Mouse (Mus musculus): ENCODE measurements around the gene Cbx3. TPM values are rescaled to one million over a fixed set of nuclear protein-coding genes. Genes with fewer than 3 reads are reported as not detected.
A peak's percentile ranks its signal among the peaks of the same experiment; 100 is the strongest.

The Cbx3 gene
- polyA plus RNA-seq (2012; rRNA removed), result 20.5 and 24.4 TPM in 2 replicates

- H3K4me1 ChIP-seq (replicated peaks; ENCODE audit: control insufficient read depth, insufficient read depth, low read length), result peaks cover 7% of the 10 kb centered on the region
- DNase-seq, result peak; percentile 87
- peak within 1 kb of the TSS; percentile 95 for H3K27ac ChIP-seq (ENCODE audit: control insufficient read depth, insufficient read depth, low read length)
- H3K27me3 ChIP-seq (ENCODE audit: control insufficient read depth, insufficient read depth, low read length), result no peaks in the 10 kb centered on the region
- TF ChIP-seq POLR2A (IDR thresholded peaks at IDR 0.05; ENCODE audit: control insufficient read depth, extremely low read depth, insufficient read depth, low read length, poor library complexity) (peak; percentile 41; the same call in 1 of the 2 replicates), CTCF (IDR thresholded peaks at IDR 0.05; ENCODE audit: borderline replicate concordance, control insufficient read depth, extremely low read depth, insufficient read depth, low read length, poor library complexity) (peak; percentile 41; the same call in 1 of the 2 replicates)
- H3K4me3 ChIP-seq (ENCODE audit: control insufficient read depth, insufficient read depth, low read length), result peak within 1 kb of the TSS; percentile 90
- H3K36me3 ChIP-seq (ENCODE audit: control insufficient read depth, insufficient read depth, low read length), result peaks cover 34% of the 10 kb centered on the region
- WGBS, result under 1% methylated on average over 89 of the region's 99 CpGs
Observed at GRCm38 (mm10) chr6:51470311-51471178, at the start of gene Cbx3. Gene Cbx3 (plus strand): TSS chr6:51470360.

- DNase-seq, result no peak
- WGBS, result 68% methylated on average over 11 of the region's 11 CpGs
- H3K27me3 ChIP-seq (ENCODE audit: control insufficient read depth, insufficient read depth, low read length), result no peaks in the 10 kb centered on the region
- no peak overlapping the region for H3K27ac ChIP-seq (ENCODE audit: control insufficient read depth, insufficient read depth, low read length)
- no peak for TF ChIP-seq CTCF (IDR thresholded peaks at IDR 0.05; ENCODE audit: borderline replicate concordance, control insufficient read depth, extremely low read depth, insufficient read depth, low read length, poor library complexity)
- TF ChIP-seq POLR2A (IDR thresholded peaks at IDR 0.05; ENCODE audit: control insufficient read depth, extremely low read depth, insufficient read depth, low read length, poor library complexity), result no peak
- no peaks in the 10 kb centered on the region for H3K36me3 ChIP-seq (ENCODE audit: control insufficient read depth, insufficient read depth, low read length)
- H3K4me3 ChIP-seq (ENCODE audit: control insufficient read depth, insufficient read depth, low read length), result no peak overlapping the region
- 0 out of 2 replicates have a peak, but pooled peaks cover 2% of the 10 kb centered on the region for H3K4me1 ChIP-seq (replicated peaks; ENCODE audit: control insufficient read depth, insufficient read depth, low read length)
Observed at GRCm38 (mm10) chr6:51423466-51424122, 46.6 kb upstream of the Cbx3 start.

- Histone ChIP-seq H3K27ac (ENCODE audit: control insufficient read depth, insufficient read depth, low read length) (no peak overlapping the region), H3K36me3 (ENCODE audit: control insufficient read depth, insufficient read depth, low read length) (no peaks in the 10 kb centered on the region), H3K27me3 (ENCODE audit: control insufficient read depth, insufficient read depth, low read length) (no peaks in the 10 kb centered on the region), H3K4me1 (replicated peaks; ENCODE audit: control insufficient read depth, insufficient read depth, low read length) (0 out of 2 replicates have a peak, but pooled peaks cover 2% of the 10 kb centered on the region), H3K4me3 (ENCODE audit: control insufficient read depth, insufficient read depth, low read length) (no peak overlapping the region)
- TF ChIP-seq CTCF (IDR thresholded peaks at IDR 0.05; ENCODE audit: borderline replicate concordance, control insufficient read depth, extremely low read depth, insufficient read depth, low read length, poor library complexity), result no peak
- no peak for TF ChIP-seq POLR2A (IDR thresholded peaks at IDR 0.05; ENCODE audit: control insufficient read depth, extremely low read depth, insufficient read depth, low read length, poor library complexity)
- WGBS, result 98% methylated on average over 2 of the region's 2 CpGs
- DNase-seq, result no peak
Observed at GRCm38 (mm10) chr6:51424537-51424936, 45.6 kb upstream of the Cbx3 start.

- Histone ChIP-seq H3K27me3 (ENCODE audit: control insufficient read depth, insufficient read depth, low read length) (peaks cover 2% of the 10 kb centered on the region; the same call in 1 of the 2 replicates), H3K4me1 (replicated peaks; ENCODE audit: control insufficient read depth, insufficient read depth, low read length) (peaks cover 11% of the 10 kb centered on the region; the same call in 1 of the 2 replicates), H3K27ac (ENCODE audit: control insufficient read depth, insufficient read depth, low read length) (no peak within 1 kb of the TSS), H3K36me3 (ENCODE audit: control insufficient read depth, insufficient read depth, low read length) (no peaks in the 10 kb centered on the region), H3K4me3 (ENCODE audit: control insufficient read depth, insufficient read depth, low read length) (peak within 1 kb of the TSS; percentile 53)
- peak; percentile 72 for DNase-seq
- WGBS, result 1% methylated on average over 73 of the region's 74 CpGs
- TF ChIP-seq CTCF (IDR thresholded peaks at IDR 0.05; ENCODE audit: borderline replicate concordance, control insufficient read depth, extremely low read depth, insufficient read depth, low read length, poor library complexity) (no peak), POLR2A (IDR thresholded peaks at IDR 0.05; ENCODE audit: control insufficient read depth, extremely low read depth, insufficient read depth, low read length, poor library complexity) (no peak)
Observed at GRCm38 (mm10) chr6:51432535-51433397, 37.4 kb upstream of the Cbx3 start, which contains the start of gene Nfe2l3. Gene Nfe2l3 (plus strand): TSS chr6:51432670.

GRCm38 (mm10) chr6:51434270-51434669 is 35.9 kb upstream of the Cbx3 start:
- Histone ChIP-seq H3K4me1 (replicated peaks; ENCODE audit: control insufficient read depth, insufficient read depth, low read length) (peaks cover 11% of the 10 kb centered on the region; the same call in 1 of the 2 replicates), H3K36me3 (ENCODE audit: control insufficient read depth, insufficient read depth, low read length) (no peaks in the 10 kb centered on the region), H3K27me3 (ENCODE audit: control insufficient read depth, insufficient read depth, low read length) (peaks cover 2% of the 10 kb centered on the region; the same call in 1 of the 2 replicates), H3K4me3 (ENCODE audit: control insufficient read depth, insufficient read depth, low read length) (no peak overlapping the region), H3K27ac (ENCODE audit: control insufficient read depth, insufficient read depth, low read length) (no peak overlapping the region)
- DNase-seq, result no peak
- 67% methylated on average over 7 of the region's 7 CpGs for WGBS
- TF ChIP-seq CTCF (IDR thresholded peaks at IDR 0.05; ENCODE audit: borderline replicate concordance, control insufficient read depth, extremely low read depth, insufficient read depth, low read length, poor library complexity), result no peak
- no peak for TF ChIP-seq POLR2A (IDR thresholded peaks at IDR 0.05; ENCODE audit: control insufficient read depth, extremely low read depth, insufficient read depth, low read length, poor library complexity)

Measured in thymus, adult 2 months (tissue).